Mouse (Mus musculus): ENCODE data around the gene Prkn.

DNA sequence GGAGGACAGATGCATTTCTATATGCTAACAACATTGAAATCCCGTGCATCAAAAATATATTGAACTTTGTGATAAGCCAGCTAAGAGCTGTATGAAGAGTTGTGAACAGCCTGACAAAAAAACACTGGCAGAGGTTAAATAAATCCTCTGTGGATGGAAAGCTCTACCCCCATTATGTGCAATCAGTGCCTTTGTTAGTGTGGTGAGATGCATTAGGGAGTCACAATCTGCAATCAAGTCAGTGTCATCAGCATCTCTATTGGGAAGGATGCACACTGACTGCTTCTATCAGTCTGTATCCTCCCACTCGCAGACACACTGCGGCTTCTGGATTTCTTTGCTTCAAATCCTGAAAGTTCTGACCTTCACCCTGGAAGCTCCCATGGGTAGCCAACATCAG is 315.9 kb downstream of the Prkn start:
- no peak for TF ChIP-seq CTCF (IDR thresholded peaks at IDR 0.05; ENCODE audit: low read depth)
- TF ChIP-seq EP300 (optimal IDR thresholded peaks at IDR 0.05), result no peak
